Mouse (Mus musculus): ENCODE results near the gene Fgfr2. TPM values are rescaled to one million over a fixed set of nuclear protein-coding genes. Genes with fewer than 3 reads are reported as not detected.
A peak's percentile ranks its signal among the peaks of the same experiment; 100 is the strongest.
"Not testable (repeated sequence)": the region's sequence is repeated elsewhere in the genome, so short reads cannot be mapped to it uniquely, and the experiment has no call there.

The Fgfr2 gene
- polyA plus RNA-seq, 1 experiment from 2014 or later: 17.2 TPM

DNA sequence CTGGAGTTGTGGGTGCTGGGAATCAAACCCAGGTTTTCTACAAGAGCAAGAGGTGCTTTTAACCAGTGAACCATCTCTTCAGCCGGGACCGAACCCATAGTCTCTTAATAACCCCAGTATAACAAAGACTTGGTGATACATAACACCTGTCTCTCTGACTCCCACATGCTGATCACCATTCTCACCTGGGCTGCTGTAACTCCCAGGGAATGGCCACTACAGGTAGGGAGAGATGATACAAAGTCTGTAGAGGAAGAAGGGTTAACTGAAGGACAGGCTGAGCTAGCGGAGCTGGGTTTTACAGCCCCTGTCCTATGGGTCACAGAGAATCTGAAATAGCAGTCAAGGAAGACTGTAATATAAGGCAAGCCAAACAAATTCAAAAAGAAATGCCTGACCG, 2580.0 kb downstream of the Fgfr2 start:
- Histone ChIP-seq H3K4me1 (replicated peaks) (peaks cover 24% of the 10 kb centered on the region), H3K9ac (no peak overlapping the region), H3K36me3 (peaks cover 45% of the 10 kb centered on the region), H3K9me3 (replicated peaks) (no peaks in the 10 kb centered on the region), H3K27me3 (no peaks in the 10 kb centered on the region), H3K27ac (no peak overlapping the region), H3K4me3 (no peak overlapping the region), H3K4me2 (no peak overlapping the region)
- no peak for ATAC-seq (replicated peaks; ENCODE audit: insufficient number of reproducible peaks, insufficient read depth, low FRiP score, low read depth)
- WGBS: 93% methylated on average over 4 of the region's 4 CpGs

DNA sequence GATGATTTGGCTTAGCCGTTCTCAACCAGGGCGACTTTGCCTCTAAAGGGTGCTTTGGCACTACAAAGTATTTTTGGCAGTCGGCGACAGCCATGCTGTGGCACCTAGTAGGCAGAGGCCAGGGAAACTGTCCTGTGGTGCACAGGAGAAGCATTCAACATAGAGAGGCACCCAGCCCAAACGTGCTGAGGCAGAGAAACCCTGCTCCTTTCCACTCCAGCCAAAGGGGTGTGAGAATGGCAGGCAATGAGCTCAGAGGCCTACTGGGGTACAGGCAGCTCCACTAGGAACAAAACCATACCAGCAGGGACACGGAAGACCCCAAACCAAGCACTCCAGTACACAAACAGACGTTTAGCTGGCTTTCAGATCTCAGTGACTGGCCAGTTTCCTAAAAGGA, 2583.0 kb downstream of the Fgfr2 start:
- ATAC-seq (replicated peaks; ENCODE audit: insufficient number of reproducible peaks, insufficient read depth, low FRiP score, low read depth): no peak
- Histone ChIP-seq H3K27ac (no peak overlapping the region), H3K9me3 (replicated peaks) (no peaks in the 10 kb centered on the region), H3K4me3 (no peak overlapping the region), H3K4me2 (no peak overlapping the region), H3K27me3 (no peaks in the 10 kb centered on the region), H3K9ac (no peak overlapping the region), H3K36me3 (peaks cover 73% of the 10 kb centered on the region), H3K4me1 (replicated peaks) (peaks cover 12% of the 10 kb centered on the region)
- WGBS: 76% methylated on average over 7 of the region's 7 CpGs

DNA sequence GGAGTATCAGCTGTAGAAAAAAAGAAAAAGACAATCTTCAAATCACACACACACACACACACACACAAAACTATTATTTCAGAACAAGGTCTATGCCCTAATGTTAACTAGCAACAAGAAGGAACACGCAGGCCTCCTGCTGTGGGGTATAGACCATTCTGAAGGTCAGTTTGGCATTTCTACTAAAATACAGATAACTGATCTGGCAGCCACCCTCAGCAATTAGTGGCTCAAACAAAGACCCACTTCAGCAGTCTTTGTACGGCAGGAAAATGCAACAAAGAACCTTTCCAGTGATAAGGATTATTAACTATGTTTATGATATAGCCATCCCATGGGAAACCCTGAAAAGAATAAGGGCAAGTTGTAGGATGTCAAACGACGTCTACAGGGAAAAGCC, 2586.1 kb downstream of the Fgfr2 start:
- Histone ChIP-seq H3K4me2 (no peak overlapping the region), H3K36me3 (peaks cover 75% of the 10 kb centered on the region), H3K4me3 (no peak overlapping the region), H3K4me1 (replicated peaks) (peaks cover 5% of the 10 kb centered on the region; the same call in 1 of the 2 replicates), H3K27ac (no peak overlapping the region), H3K9me3 (replicated peaks) (no peaks in the 10 kb centered on the region), H3K9ac (no peak overlapping the region), H3K27me3 (no peaks in the 10 kb centered on the region)
- WGBS: 78% methylated on average over 4 of the region's 4 CpGs
- no peak for ATAC-seq (replicated peaks; ENCODE audit: insufficient number of reproducible peaks, insufficient read depth, low FRiP score, low read depth)

DNA sequence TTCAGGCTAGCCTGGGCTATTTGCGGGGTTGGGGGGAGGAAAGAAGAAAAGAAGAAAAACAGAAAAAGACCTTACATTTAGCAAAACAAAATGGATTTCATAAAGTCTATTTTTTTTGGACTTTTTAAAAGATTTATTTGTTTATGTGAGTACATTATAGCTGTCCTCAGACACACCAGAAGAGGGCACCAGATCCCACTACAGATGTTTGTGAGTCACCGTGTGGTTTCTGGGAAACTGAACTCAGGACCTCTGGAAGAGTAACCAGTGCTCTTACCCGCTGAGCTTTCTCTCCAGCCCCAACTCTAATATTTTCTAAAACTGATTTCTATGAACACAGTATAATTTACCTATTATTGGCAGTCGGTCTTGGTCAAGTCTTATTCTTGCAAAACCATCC, 2588.0 kb downstream of the Fgfr2 start:
- no peak overlapping the region for H3K27ac ChIP-seq
- no peaks in the 10 kb centered on the region for H3K9me3 ChIP-seq (replicated peaks)
- no peaks in the 10 kb centered on the region for H3K27me3 ChIP-seq
- no peak for ATAC-seq (replicated peaks; ENCODE audit: insufficient number of reproducible peaks, insufficient read depth, low FRiP score, low read depth)
- no peak overlapping the region for H3K4me3 ChIP-seq
- no peak overlapping the region for H3K9ac ChIP-seq
- H3K4me1 ChIP-seq (replicated peaks): peaks cover 2% of the 10 kb centered on the region; the same call in 1 of the 2 replicates
- peaks cover 75% of the 10 kb centered on the region for H3K36me3 ChIP-seq
- H3K4me2 ChIP-seq: no peak overlapping the region
- 86% methylated on average over 4 of the region's 4 CpGs for WGBS

DNA sequence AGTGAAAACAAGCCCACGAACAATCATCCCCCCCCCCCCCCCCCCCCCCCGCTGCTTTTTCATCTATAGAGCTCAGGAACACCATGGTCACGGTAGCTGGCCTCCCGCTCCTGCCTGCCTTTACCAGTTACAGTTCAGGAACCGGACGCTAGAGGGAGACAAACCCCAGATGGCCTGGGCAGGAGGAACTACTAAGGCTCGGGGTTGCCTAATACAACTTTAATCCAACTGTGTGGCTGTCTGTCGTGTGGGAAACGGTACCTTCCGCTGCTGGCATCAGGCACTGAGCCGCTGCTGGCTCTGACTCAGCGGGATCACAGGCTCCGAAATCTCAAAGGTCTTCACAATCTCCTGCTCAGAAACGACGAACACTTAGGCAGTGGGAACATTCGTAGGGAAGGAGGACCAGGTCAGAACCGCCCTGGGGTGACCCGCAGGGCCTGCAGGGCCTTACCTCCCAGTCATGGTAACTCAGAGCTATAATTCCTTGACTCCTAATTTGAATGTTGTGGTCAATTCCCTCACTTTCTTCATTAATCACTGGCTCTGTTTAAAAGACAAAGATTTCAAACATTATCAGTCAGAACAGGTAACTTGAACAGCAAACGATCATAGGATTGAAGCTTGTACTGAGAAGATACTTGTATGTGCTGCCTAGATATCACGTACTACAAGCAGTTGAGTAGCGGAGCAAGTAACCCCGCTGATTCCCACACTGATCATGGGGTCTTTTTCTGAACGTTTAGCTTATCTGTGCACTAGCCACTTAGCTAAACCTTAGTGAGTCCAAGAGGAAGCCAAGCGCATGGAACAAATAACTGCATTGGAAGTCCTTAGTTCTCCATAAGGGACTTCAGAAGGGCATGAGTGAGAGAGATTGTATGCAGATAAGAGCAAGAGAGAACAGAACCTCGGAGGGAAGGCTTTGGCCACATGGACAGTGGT, 2589.6 kb downstream of the Fgfr2 start:
- no peak overlapping the region for H3K9ac ChIP-seq
- no peak overlapping the region for H3K4me2 ChIP-seq

DNA sequence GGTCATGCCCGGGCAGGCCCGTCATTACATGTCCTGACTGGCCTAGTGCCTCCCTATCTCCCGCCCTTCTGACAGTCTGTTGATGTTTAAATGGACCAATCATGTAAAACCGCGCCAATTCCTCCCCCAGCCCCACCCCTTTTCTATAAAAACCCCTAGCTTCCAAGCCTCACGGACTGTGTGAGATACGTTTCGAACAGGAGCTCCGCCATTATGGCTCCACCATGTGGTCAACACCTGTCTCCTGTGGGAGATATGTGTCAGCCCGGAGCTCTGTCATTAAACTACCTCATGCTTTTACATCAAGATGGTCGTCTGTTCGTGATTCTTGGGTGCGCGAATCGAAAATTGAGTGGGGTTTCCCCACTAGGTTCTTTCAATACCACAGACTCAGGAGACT, 2592.0 kb downstream of the Fgfr2 start:
- WGBS: 92% methylated on average over 15 of the region's 15 CpGs
- peaks cover 38% of the 10 kb centered on the region for H3K36me3 ChIP-seq
- not testable (repeated sequence) for H3K27ac ChIP-seq; H3K27me3 ChIP-seq; H3K4me1 ChIP-seq (replicated peaks); H3K4me2 ChIP-seq; H3K9me3 ChIP-seq (replicated peaks); H3K4me3 ChIP-seq; H3K9ac ChIP-seq; ATAC-seq (replicated peaks; ENCODE audit: insufficient number of reproducible peaks, insufficient read depth, low FRiP score, low read depth)

More for the DNA sequence above, 2589.6 kb downstream of the Fgfr2 start:
- Histone ChIP-seq H3K4me3 (no peak overlapping the region), H3K9me3 (replicated peaks) (no peaks in the 10 kb centered on the region), H3K36me3 (peaks cover 61% of the 10 kb centered on the region), H3K4me1 (replicated peaks) (no peaks in the 10 kb centered on the region), H3K27ac (peak overlapping the region; percentile 29; the same call in 1 of the 2 replicates), H3K27me3 (no peaks in the 10 kb centered on the region)
- ATAC-seq (replicated peaks; ENCODE audit: insufficient number of reproducible peaks, insufficient read depth, low FRiP score, low read depth): peak; percentile 77
- 39% methylated on average over 24 of the region's 25 CpGs for WGBS

DNA sequence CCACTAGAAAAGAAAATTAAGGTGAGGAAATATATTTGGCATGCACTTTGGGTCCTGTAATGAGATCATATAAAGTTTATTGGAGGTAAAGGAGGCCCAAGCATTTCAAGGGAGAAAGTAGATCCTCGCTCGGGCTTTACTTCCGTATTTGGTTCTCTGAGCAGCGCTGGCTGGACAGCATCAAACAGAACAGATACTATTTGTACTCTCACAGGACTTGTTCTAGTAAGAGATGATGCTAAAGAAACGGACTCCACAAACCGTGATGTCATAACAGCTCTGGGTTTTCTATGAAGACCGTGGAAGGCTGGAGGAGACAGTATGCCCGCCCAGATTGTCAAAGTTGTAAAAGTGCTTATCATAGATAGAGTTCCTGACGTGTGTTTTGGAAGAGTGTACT, 2595.8 kb downstream of the Fgfr2 start:
- 54% methylated on average over 9 of the region's 9 CpGs for WGBS
- Histone ChIP-seq H3K4me3 (no peak overlapping the region), H3K9ac (no peak overlapping the region), H3K4me1 (replicated peaks) (peaks cover 2% of the 10 kb centered on the region), H3K27me3 (no peaks in the 10 kb centered on the region), H3K27ac (0 out of 2 replicates have a peak overlapping the region, but pooled peaks have one; percentile 5), H3K36me3 (peaks cover 12% of the 10 kb centered on the region), H3K4me2 (no peak overlapping the region), H3K9me3 (replicated peaks) (no peaks in the 10 kb centered on the region)
- no peak for ATAC-seq (replicated peaks; ENCODE audit: insufficient number of reproducible peaks, insufficient read depth, low FRiP score, low read depth)

DNA sequence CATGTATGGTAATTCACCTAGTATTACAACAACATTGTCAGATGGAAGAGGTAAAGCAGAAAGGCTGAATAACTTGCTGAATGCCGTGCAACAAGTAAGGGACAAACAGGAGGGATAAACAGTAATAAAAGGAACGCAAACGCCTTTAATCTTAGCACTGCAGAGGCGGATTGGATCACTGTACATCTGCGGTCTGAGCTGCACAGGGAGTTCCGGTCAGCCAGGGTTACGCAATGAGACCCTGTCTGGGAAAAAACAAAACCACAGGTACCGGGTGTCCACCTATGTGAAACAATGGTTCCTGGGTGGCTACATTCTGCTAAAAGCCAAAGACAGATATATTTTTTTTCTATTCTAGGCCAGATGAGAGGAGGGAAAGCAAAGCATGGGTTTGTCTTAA, 2599.7 kb downstream of the Fgfr2 start:
- WGBS: 90% methylated on average over 8 of the region's 8 CpGs
- Histone ChIP-seq H3K9ac (no peak overlapping the region), H3K9me3 (replicated peaks) (no peaks in the 10 kb centered on the region), H3K36me3 (no peaks in the 10 kb centered on the region), H3K27ac (no peak overlapping the region), H3K27me3 (no peaks in the 10 kb centered on the region), H3K4me2 (no peak overlapping the region), H3K4me3 (no peak overlapping the region), H3K4me1 (replicated peaks) (peaks cover 16% of the 10 kb centered on the region)
- ATAC-seq (replicated peaks; ENCODE audit: insufficient number of reproducible peaks, insufficient read depth, low FRiP score, low read depth): no peak

DNA sequence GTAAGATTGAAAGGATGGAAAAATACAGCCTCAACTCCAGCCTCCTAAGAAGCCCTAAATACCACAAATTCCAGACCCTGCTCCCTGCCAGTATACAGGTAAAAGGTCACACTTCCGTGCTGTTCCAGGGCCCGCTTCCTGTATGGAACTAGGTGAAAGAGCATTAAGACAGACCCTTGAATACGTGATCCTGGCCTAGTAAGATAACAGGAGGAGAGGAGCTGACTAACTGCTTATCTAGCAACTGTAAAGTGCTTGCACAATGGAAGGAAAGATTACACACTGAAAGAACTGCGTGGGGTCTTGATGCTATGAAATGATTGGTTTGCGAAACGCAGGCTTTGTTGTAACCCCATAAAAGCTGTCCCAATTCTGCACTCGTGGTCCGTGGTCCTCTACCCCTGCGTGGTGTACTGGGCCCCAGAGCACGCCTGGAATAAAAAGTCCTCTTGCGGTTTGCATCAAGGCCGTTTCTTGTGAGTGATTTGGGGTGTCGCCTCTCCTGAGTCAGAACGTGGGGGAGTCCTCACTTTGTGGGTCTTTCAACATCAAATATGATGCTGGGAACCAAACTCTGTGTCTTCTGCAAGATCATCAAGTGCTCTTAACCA, 2602.2 kb downstream of the Fgfr2 start:
- no peak overlapping the region for H3K4me3 ChIP-seq
- H3K4me1 ChIP-seq (replicated peaks): peaks cover 23% of the 10 kb centered on the region
- 77% methylated on average over 14 of the region's 14 CpGs for WGBS
- no peak for ATAC-seq (replicated peaks; ENCODE audit: insufficient number of reproducible peaks, insufficient read depth, low FRiP score, low read depth)
- H3K27me3 ChIP-seq: no peaks in the 10 kb centered on the region
- no peak overlapping the region for H3K4me2 ChIP-seq
- H3K9ac ChIP-seq: no peak overlapping the region
- no peaks in the 10 kb centered on the region for H3K36me3 ChIP-seq
- no peaks in the 10 kb centered on the region for H3K9me3 ChIP-seq (replicated peaks)
- peak overlapping the region; percentile 99 for H3K27ac ChIP-seq

DNA sequence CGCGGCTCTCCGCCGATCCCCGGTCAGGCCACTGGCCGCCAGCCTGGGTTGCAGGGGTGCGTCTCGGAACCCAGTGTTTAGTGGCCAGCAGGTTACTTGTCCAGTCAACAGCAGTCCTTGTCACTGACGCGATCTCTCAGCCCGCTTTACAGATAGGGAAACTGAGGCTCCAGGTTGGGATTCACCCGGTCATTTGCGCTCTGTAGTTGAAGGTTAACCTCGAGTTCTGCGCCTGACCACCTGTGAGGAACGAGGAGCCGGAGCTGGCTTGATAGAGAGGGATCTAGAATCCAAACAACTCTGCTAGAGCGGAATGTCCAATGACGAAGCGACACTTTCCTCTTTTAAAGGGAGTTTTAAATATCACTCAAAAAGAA, 2603.1 kb downstream of the Fgfr2 start, which contains the start of gene Ate1:
TSS of gene Ate1 (minus strand) at position 321 of the 377 bp plus-strand sequence.
- H3K27ac ChIP-seq: peak within 1 kb of the TSS; percentile 99
- peak within 1 kb of the TSS; percentile 97 for H3K9ac ChIP-seq
- H3K9me3 ChIP-seq (replicated peaks): no peaks in the 10 kb centered on the region
- peak within 1 kb of the TSS; percentile 87 for H3K4me3 ChIP-seq
- peak within 1 kb of the TSS; percentile 89 for H3K4me2 ChIP-seq
- 17% methylated on average over 20 of the region's 20 CpGs for WGBS
- ATAC-seq (replicated peaks; ENCODE audit: insufficient number of reproducible peaks, insufficient read depth, low FRiP score, low read depth): no peak
- peaks cover 2% of the 10 kb centered on the region; the same call in 1 of the 2 replicates for H3K36me3 ChIP-seq
- peaks cover 23% of the 10 kb centered on the region for H3K4me1 ChIP-seq (replicated peaks)
- no peaks in the 10 kb centered on the region for H3K27me3 ChIP-seq

DNA sequence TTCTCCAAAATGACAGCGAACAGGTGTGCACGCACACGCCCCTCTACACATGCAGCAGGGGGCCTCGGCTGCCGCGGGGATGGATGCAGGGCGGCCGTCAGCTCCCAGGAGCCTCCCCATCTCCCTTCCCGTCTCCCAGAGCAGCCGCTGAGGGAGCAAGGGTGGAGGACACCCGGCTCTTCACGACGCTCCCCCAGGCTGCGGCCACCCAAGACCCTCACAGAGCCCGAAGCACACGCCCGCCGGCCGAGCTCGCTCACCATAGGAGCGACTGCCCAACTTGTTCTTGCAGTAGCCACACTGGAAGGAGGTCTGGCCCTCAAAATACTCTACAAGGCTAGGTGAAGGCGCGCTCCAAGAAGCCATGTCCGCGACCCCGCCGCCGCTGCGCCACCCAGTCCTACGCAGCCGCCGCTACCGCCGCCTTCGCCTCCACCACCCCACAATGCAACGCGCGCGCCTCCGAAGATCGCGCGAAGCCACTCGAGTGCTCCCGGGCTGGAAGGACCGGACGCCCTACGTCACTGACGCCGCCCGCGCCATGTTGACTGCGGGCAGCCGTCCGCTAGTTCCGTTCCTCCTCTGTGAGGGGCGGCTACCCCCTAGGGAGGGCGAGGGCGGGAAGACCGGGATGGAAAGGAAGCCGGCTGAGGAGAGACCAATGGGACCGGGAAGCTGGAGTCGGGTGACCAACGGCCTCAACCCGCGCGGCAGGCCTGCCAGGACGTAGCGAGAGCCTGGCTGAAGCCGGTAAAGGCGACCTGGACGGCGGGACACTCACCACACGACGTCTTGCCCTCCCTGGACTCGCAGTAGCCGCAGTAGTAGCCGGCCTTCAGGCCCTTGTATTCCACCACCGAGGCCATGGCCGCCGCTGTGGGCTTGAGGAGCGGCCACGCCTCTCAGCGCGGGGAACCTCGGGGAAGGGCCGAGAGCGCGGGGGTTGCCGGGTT, 2603.8 kb downstream of the Fgfr2 start:
- H3K27me3 ChIP-seq: no peaks in the 10 kb centered on the region
- H3K9me3 ChIP-seq (replicated peaks): no peaks in the 10 kb centered on the region
- WGBS: under 1% methylated on average over 90 of the region's 90 CpGs
- H3K9ac ChIP-seq: peak overlapping the region; percentile 97
- peak overlapping the region; percentile 87 for H3K4me3 ChIP-seq
- ATAC-seq (replicated peaks; ENCODE audit: insufficient number of reproducible peaks, insufficient read depth, low FRiP score, low read depth): peak; percentile 96
- H3K36me3 ChIP-seq: peaks cover 7% of the 10 kb centered on the region; the same call in 1 of the 2 replicates
- H3K27ac ChIP-seq: peak overlapping the region; percentile 99
- H3K4me1 ChIP-seq (replicated peaks): peaks cover 23% of the 10 kb centered on the region
- H3K4me2 ChIP-seq: peak overlapping the region; percentile 89
